Mouse (Mus musculus) kidney, adult 2 months (tissue): Measurements from ENCODE around the gene Olfr10. TPM values are rescaled to one million over a fixed set of nuclear protein-coding genes. Genes with fewer than 3 reads are reported as not detected.

Experiments
- DNase-seq: peaks from one replicate; pipeline ENCODE4 v3.0.0; 2021
- H3K27ac ChIP-seq: fragments of 200-500 bp; 2 replicates; pipeline ENCODE4 v1.5.1; 2012; ENCODE audit warnings: low read depth, low read length, control low read depth, inconsistent platforms; ENCODE audit not compliant: insufficient read depth
- H3K27me3 ChIP-seq: fragments of 200-500 bp; replicated peaks from 2 replicates; pipeline ENCODE4 v1.6.1; 2012; ENCODE audit warnings: mild to moderate bottlenecking, moderate library complexity, low read length, inconsistent platforms; ENCODE audit not compliant: control insufficient read depth, insufficient read depth
- H3K36me3 ChIP-seq: fragments of 200-500 bp; 2 replicates; pipeline ENCODE4 v1.6.1; 2012; ENCODE audit warnings: mild to moderate bottlenecking, moderate library complexity, low read length, inconsistent platforms; ENCODE audit not compliant: control insufficient read depth, insufficient read depth
- H3K4me1 ChIP-seq: fragments of 200-500 bp; 2 replicates; pipeline ENCODE4 v1.6.1; 2011; ENCODE audit warnings: low read length; ENCODE audit not compliant: control insufficient read depth, insufficient read depth
- H3K4me3 ChIP-seq: fragments of 200-500 bp; 2 replicates; pipeline ENCODE4 v1.5.1; 2011; ENCODE audit warnings: mild to moderate bottlenecking, low read depth, low read length, control low read depth; ENCODE audit not compliant: insufficient read depth
- CTCF ChIP-seq: fragments of 200-500 bp; conservative IDR thresholded peaks from 2 replicates; pipeline ENCODE4 v1.5.1; 2011; ENCODE audit warnings: low read depth, mild to moderate bottlenecking, control low read depth, low read length, moderate library complexity, mixed read lengths; ENCODE audit not compliant: insufficient read depth, insufficient read length
- POLR2A ChIP-seq: fragments of 200-500 bp; IDR thresholded peaks from one replicate; pipeline ENCODE4 v1.6.1; 2011; ENCODE audit warnings: low read depth, low read length, control low read depth
- WGBS: fragments of 180-500 bp; shearing (Covaris S2); methylation state at CpG from one replicate; pipeline ENCODE4 v1.1.7; 2018; 5-methylcytosine and 5-hydroxymethylcytosine counted together
- polyA plus RNA-seq: library from polyadenylated mRNA; depleted of rRNA; stranded (reverse); fragments of >200 nt; gene quantifications from 2 replicates; pipeline ENCODE4 v1.2.3, GENCODE M21; 2012; rRNA removed

The Olfr10 gene
- polyA plus RNA-seq: not detected in 2 replicates

DNA sequence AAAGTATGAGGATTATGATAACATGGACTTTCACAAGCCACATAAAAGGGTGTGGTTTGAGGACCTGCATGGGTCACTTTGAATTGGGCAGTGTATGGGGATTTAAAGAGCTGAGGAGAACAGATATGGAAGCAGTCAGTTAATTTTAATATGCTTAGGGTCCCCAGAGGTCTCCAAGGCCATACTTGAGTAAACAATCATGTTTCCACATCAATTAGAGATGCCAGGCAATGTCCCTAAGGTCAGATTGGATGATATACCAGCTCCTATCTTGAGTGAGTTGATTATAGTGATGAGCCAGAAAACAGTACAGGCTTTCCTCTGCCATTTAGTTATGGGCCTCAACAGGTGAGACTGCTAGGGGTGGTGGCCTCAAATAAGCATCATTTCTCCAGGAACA lies at the start of gene Olfr10:
TSS of gene Olfr10 (plus strand) at position 301 of the 400 bp plus-strand sequence.
- no peak for DNase-seq
- Histone ChIP-seq H3K4me1 (no peaks in the 10 kb centered on the region), H3K36me3 (no peaks in the 10 kb centered on the region), H3K27me3 (no peaks in the 10 kb centered on the region), H3K27ac (no peak within 1 kb of the TSS), H3K4me3 (no peak within 1 kb of the TSS)
- no peak for TF ChIP-seq POLR2A
- TF ChIP-seq CTCF: no peak

DNA sequence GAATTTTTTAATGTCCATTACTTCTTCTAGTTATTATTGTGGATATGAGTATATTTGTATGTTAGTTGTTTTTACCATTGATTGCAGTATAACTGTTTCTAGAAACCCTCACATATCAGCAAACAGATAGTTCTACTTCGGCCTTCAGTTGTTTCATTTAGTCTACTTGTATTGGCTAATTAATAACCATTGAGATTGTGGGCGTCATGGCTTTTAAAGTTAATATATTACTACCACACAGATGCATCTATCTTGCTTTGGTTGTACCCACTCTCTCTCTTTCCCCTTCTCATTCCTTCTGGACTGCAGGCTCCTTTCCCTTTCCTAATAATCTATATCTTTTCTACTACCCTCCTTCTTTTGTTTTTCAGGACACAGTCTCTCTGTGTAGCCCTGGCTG lies 45.2 kb upstream of the Olfr10 start:
- DNase-seq: peak; percentile 79
- H3K27me3 ChIP-seq: no peaks in the 10 kb centered on the region
- H3K4me1 ChIP-seq: peaks cover 35% of the 10 kb centered on the region
- H3K36me3 ChIP-seq: peaks cover 2% of the 10 kb centered on the region; the same call in 1 of the 2 replicates
- 44% methylated on average over 2 of the region's 2 CpGs for WGBS
- TF ChIP-seq POLR2A (no peak), CTCF (no peak)
- H3K27ac ChIP-seq: peak overlapping the region; percentile 65
- H3K4me3 ChIP-seq: no peak overlapping the region

DNA sequence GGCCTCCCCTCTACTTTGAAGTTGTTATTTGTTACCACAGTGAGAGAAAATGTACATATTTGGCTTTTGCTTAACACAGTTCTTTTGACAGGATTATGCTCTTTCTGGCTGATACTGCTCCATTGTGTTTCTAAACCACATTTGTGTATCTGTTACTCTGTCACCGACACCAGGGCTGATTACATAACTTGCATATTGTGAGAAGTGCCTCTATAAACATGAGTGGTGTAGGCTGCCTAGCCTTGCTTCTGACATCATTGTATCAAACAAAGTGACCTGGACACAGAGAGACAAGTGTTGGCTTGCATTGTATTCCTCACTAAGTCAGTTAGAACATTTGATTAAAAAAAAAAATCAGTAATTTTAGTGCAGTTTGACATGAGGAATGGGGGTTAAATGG lies 44.7 kb upstream of the Olfr10 start:
- no peaks in the 10 kb centered on the region for H3K27me3 ChIP-seq
- peaks cover 3% of the 10 kb centered on the region; the same call in 1 of the 2 replicates for H3K36me3 ChIP-seq
- H3K4me1 ChIP-seq: peaks cover 38% of the 10 kb centered on the region
- 25% methylated on average over 1 of the region's 1 CpGs for WGBS
- no peak overlapping the region for H3K4me3 ChIP-seq
- no peak for TF ChIP-seq POLR2A
- TF ChIP-seq CTCF: no peak
- DNase-seq: no peak
- H3K27ac ChIP-seq: peak overlapping the region; percentile 65

DNA sequence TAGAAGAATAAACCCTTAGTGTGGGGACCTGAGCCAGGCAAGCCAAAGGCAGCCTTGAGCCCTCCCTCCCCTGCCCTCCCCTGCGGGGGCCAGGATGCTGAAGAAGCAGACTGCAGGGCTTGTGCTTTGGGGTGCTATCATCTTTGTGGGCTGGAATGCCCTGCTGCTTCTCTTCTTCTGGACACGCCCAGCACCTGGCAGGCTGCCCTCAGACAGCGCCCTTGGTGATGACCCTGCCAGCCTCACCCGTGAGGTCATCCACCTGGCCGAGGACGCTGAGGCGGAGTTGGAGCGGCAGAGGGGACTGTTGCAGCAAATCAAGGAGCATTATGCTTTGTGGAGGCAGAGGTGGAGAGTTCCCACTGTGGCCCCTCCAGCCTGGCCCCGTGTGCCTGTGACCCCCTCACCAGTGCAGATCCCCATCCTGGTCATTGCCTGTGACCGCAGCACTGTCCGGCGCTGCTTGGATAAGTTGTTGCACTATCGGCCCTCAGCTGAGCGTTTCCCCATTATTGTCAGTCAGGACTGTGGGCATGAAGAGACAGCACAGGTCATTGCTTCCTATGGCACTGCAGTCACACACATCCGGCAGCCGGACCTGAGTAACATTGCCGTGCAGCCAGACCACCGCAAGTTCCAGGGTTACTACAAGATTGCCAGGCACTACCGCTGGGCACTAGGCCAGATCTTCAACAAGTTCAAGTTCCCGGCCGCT lies 43.8 kb upstream of the Olfr10 start:
- 39% methylated on average over 21 of the region's 21 CpGs for WGBS
- no peak overlapping the region for H3K4me3 ChIP-seq
- TF ChIP-seq POLR2A (no peak), CTCF (no peak)
- DNase-seq: peak; percentile 95
- peaks cover 36% of the 10 kb centered on the region for H3K4me1 ChIP-seq
- H3K36me3 ChIP-seq: peaks cover 1% of the 10 kb centered on the region; the same call in 1 of the 2 replicates
- H3K27ac ChIP-seq: peak overlapping the region; percentile 65
- H3K27me3 ChIP-seq: no peaks in the 10 kb centered on the region

DNA sequence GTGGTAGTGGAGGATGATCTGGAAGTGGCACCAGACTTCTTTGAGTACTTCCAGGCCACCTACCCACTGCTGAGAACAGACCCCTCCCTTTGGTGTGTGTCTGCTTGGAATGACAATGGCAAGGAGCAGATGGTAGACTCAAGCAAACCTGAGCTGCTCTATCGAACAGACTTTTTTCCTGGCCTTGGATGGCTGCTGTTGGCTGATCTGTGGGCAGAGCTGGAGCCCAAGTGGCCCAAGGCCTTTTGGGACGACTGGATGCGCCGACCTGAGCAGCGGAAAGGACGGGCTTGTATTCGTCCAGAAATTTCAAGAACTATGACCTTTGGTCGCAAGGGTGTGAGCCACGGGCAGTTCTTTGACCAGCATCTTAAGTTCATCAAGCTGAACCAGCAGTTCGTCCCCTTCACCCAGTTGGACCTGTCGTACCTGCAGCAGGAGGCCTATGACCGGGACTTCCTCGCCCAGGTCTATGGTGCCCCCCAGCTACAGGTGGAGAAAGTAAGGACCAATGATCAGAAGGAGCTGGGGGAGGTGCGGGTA lies 43.2 kb upstream of the Olfr10 start:
- no peak overlapping the region for H3K4me3 ChIP-seq
- peak overlapping the region; percentile 79 for H3K27ac ChIP-seq
- peaks cover 1% of the 10 kb centered on the region; the same call in 1 of the 2 replicates for H3K36me3 ChIP-seq
- TF ChIP-seq CTCF (no peak; the same call in 1 of the 2 replicates), POLR2A (no peak)
- WGBS: 66% methylated on average over 14 of the region's 14 CpGs
- H3K27me3 ChIP-seq: no peaks in the 10 kb centered on the region
- peaks cover 38% of the 10 kb centered on the region for H3K4me1 ChIP-seq
- peak; percentile 94 for DNase-seq

DNA sequence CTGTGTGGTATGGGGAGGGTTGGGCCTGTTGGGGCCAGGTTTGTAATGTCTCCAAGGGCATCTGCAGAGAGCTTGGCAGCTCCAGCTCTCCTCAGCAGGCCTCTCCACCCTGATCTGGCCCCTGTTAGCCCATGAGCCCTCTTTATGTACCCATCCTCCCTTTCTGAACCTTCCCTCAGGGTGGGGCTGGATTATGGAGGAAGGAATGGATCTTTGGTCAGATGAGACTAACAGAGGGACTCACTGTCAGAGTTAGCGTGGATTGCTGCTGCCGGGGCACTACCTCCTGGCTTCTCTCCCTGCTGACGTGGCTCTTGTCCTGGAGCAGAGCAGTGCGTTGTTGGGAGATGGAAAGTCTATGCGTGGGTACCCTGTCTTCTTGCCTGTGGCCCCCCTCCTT lies 42.3 kb upstream of the Olfr10 start:
- Histone ChIP-seq H3K27ac (peak overlapping the region; percentile 79; the same call in 1 of the 2 replicates), H3K36me3 (peaks cover 1% of the 10 kb centered on the region; the same call in 1 of the 2 replicates), H3K27me3 (no peaks in the 10 kb centered on the region), H3K4me3 (no peak overlapping the region), H3K4me1 (peaks cover 44% of the 10 kb centered on the region)
- DNase-seq: peak; percentile 63
- TF ChIP-seq POLR2A: no peak
- TF ChIP-seq CTCF: no peak
- 60% methylated on average over 5 of the region's 5 CpGs for WGBS

DNA sequence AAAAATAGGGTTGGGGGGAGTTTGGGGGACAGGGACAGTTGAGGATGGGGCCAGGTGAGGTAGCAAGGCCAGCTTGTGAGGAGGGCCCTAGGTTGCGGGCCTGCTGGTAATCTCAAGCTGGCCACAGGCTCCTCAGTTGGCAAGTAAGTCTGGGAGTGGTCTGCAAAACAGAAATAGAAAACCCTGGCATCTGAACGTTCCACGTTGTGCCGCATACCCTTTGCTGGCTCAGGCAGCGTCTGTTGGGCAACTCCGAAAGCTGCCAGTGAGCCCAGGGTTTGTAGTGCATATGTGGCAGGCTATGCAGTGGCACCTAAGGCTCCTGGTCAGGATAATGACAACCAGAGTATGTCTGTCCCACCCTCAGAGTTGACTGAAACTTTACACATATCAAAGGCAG lies 41.4 kb upstream of the Olfr10 start:
- no peak overlapping the region for H3K27ac ChIP-seq
- H3K36me3 ChIP-seq: peaks cover 1% of the 10 kb centered on the region; the same call in 1 of the 2 replicates
- no peak for TF ChIP-seq CTCF
- TF ChIP-seq POLR2A: no peak
- no peaks in the 10 kb centered on the region for H3K27me3 ChIP-seq
- peaks cover 52% of the 10 kb centered on the region for H3K4me1 ChIP-seq
- no peak for DNase-seq
- H3K4me3 ChIP-seq: no peak overlapping the region
- WGBS: 70% methylated on average over 6 of the region's 6 CpGs
